Mouse (Mus musculus) liver, postnatal 0 days (tissue): ENCODE measurements around the gene Poglut1. TPM values are rescaled to one million over a fixed set of nuclear protein-coding genes. Genes with fewer than 3 reads are reported as not detected.
A peak's percentile ranks its signal among the peaks of the same experiment; 100 is the strongest.
"Not testable (repeated sequence)": the region's sequence is repeated elsewhere in the genome, so short reads cannot be mapped to it uniquely, and the experiment has no call there.

Experiments used
- ATAC-seq: fragments of 200-750 bp; cut with Nextera tagmentation; 2 replicates; pipeline ENCODE4 v1.8.0; 2017; ENCODE audit warnings: mild to moderate bottlenecking, moderate library complexity
- DNase-seq: peaks from one replicate; pipeline ENCODE4 v3.0.0-alpha.2; 2016
- H3K27ac ChIP-seq: fragments of 300-500 bp; sonication (generic); 2 replicates; pipeline ENCODE4 v1.5.1; 2014; ENCODE audit warnings: antibody characterized with exemption, moderate library complexity, mild to moderate bottlenecking, low read depth
- H3K27me3 ChIP-seq: fragments of 300-500 bp; sonication (generic); 2 replicates; pipeline ENCODE4 v1.6.1; 2014; ENCODE audit warnings: low read length, control low read depth, mixed read lengths; ENCODE audit not compliant: insufficient read depth
- H3K36me3 ChIP-seq: fragments of 300-500 bp; sonication (generic); replicated peaks from 2 replicates; pipeline ENCODE4 v1.6.1; 2014; ENCODE audit warnings: mild to moderate bottlenecking, control low read depth, low read length, moderate library complexity, mixed read lengths; ENCODE audit not compliant: insufficient read depth
- H3K4me1 ChIP-seq: fragments of 300-500 bp; sonication (generic); 2 replicates; pipeline ENCODE4 v1.6.1; 2014; ENCODE audit warnings: antibody characterized with exemption, mild to moderate bottlenecking, control low read depth; ENCODE audit not compliant: insufficient read depth
- H3K4me2 ChIP-seq: fragments of 300-500 bp; sonication (generic); 2 replicates; pipeline ENCODE4 v1.6.1; 2014; ENCODE audit warnings: low read depth, mild to moderate bottlenecking, low read length, moderate library complexity, mixed read lengths
- H3K4me3 ChIP-seq: fragments of 300-500 bp; sonication (generic); 2 replicates; pipeline ENCODE4 v1.5.1; 2014; ENCODE audit warnings: low read depth, low read length
- H3K9ac ChIP-seq: fragments of 300-500 bp; sonication (generic); replicated peaks from 2 replicates; pipeline ENCODE4 v1.6.1; 2014; ENCODE audit warnings: mild to moderate bottlenecking, moderate library complexity
- H3K9me3 ChIP-seq: fragments of 300-500 bp; sonication (generic); 2 replicates; pipeline ENCODE4 v1.6.1; 2016; ENCODE audit warnings: mild to moderate bottlenecking, control low read depth, low read length, mixed read lengths
- CTCF ChIP-seq: sonication (generic); IDR thresholded peaks from 2 replicates; pipeline ENCODE4 v1.5.1; 2016; ENCODE audit warnings: antibody characterized with exemption, low read depth
- EP300 ChIP-seq: IDR thresholded peaks from 2 replicates; pipeline ENCODE4 v1.6.1; 2016; ENCODE audit warnings: antibody characterized with exemption, low read depth, mild to moderate bottlenecking
- WGBS: fragments of 180-500 bp; shearing (Covaris S2); extraction: QIAGEN DNeasy Blood & Tissue Kit; methylation state at CpG from one replicate; pipeline ENCODE4 v1.1.7; 2014; ENCODE audit not compliant: insufficient replicate concordance; 5-methylcytosine and 5-hydroxymethylcytosine counted together
- polyA plus RNA-seq: library from polyadenylated mRNA; unstranded; fragments of >200 nt; fragmentation: Nextera tagmentation; extraction: Ambion mirVana; gene quantifications from 2 replicates; pipeline ENCODE4 v1.2.1, GENCODE M21; 2015

Poglut1 gene
- polyA plus RNA-seq, 1 experiment from 2014 or later = 6.1 TPM

DNA sequence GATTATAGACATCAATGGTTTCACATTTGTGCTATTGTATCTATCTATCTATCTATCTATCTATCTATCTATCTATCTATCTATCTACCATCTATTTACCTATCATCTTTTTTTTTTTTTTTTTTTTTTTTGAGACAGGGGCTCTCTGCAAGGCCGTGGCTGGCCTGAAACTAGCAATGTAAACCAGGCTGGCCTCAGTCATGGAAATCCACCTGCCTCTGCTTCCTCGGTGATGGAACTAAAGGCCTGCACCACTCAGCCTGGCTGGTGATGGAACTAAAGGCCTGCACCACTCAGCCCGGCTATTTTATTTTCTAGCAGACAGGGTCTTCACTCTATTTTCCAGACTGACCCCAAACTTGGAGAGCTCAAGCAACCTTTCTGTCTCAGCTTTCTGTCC is 71.8 kb downstream of the Poglut1 start:
- Histone ChIP-seq H3K9ac (no peak overlapping the region), H3K27me3 (0 out of 2 replicates have a peak, but pooled peaks cover 1% of the 10 kb centered on the region), H3K4me2 (no peak overlapping the region), H3K9me3 (no peaks in the 10 kb centered on the region), H3K4me3 (no peak overlapping the region), H3K36me3 (no peaks in the 10 kb centered on the region), H3K27ac (no peak overlapping the region), H3K4me1 (peaks cover 19% of the 10 kb centered on the region)
- 86% methylated on average over 3 of the region's 3 CpGs for WGBS
- DNase-seq (no peak), ATAC-seq (no peak)
- TF ChIP-seq EP300 (no peak), CTCF (no peak)

DNA sequence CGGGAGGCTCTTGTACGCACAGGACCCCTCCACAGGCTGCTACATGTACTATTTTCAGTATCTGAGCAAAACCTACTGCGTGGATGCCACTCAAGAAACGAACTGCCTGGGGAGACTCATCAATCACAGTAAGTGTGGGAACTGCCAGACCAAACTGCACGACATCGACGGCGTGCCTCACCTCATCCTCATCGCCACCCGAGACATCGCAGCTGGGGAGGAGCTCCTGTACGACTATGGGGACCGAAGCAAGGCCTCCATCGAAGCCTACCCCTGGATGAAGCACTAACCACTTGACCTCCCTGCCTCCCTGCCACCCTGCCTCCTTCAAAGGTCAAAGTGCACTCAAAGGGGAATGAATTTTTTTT is 72.8 kb downstream of the Poglut1 start:
- H3K9me3 ChIP-seq, H3K9ac ChIP-seq, H3K36me3 ChIP-seq, ATAC-seq, H3K27ac ChIP-seq, DNase-seq, H3K27me3 ChIP-seq: not testable (repeated sequence)
- Histone ChIP-seq H3K4me1 (peaks cover 16% of the 10 kb centered on the region), H3K4me2 (peak overlapping the region; percentile 88), H3K4me3 (peak overlapping the region; percentile 50)
- 53% methylated on average over 14 of the region's 14 CpGs for WGBS

DNA sequence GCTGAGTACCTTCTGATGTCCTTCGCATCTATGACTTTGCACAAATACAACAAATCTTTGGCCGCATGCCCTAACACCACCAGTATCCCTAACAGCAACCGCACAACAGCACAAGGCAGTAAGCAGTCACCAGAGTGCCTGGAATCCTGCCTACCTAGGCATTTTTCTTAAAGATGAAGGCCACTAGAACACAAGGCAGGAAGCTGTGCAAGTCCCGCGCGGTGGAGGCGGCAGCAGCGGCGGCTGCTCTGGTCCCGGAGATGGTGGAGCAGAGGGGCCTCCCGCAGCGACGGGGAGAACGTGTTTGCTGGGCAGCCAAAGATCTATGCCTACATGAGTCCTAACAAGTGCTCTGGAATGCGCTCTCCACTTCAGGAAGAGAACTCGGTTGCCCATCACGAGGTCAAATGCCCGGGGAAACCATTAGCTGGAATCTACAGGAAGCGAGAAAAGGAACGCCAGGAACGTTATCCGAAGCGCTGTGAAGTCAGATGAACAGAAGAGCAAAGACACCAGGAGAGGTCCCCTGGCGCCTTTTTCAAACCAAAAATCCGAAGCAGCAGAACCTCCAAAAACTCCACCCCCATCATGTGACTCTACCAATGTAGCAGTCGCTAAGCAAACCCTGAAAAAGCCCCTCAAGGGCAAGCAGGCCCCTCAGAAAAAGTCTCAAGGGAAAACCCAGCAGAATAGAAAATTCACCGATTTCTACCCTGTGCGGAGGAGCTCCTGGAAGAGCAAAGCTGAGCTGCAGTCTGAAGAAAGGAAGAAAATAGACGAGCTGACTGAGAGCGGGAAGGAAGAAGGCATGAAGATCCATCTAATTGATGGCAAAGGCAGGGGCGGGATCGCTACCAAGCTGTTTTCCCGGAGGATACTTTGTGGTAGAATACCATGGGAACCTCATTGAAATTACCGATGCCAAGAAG is 73.5 kb downstream of the Poglut1 start:
- Histone ChIP-seq H3K27me3 (no peaks in the 10 kb centered on the region), H3K4me1 (peaks cover 16% of the 10 kb centered on the region), H3K27ac (peak overlapping the region; percentile 46; the same call in 1 of the 2 replicates), H3K9me3 (no peaks in the 10 kb centered on the region), H3K4me3 (peak overlapping the region; percentile 50), H3K9ac (peak overlapping the region; percentile 53), H3K36me3 (no peaks in the 10 kb centered on the region), H3K4me2 (peak overlapping the region; percentile 88)
- 9% methylated on average over 34 of the region's 34 CpGs for WGBS
- TF ChIP-seq EP300 = no peak
- no peak for TF ChIP-seq CTCF
- ATAC-seq = peak; percentile 45
- DNase-seq = peak; percentile 52

DNA sequence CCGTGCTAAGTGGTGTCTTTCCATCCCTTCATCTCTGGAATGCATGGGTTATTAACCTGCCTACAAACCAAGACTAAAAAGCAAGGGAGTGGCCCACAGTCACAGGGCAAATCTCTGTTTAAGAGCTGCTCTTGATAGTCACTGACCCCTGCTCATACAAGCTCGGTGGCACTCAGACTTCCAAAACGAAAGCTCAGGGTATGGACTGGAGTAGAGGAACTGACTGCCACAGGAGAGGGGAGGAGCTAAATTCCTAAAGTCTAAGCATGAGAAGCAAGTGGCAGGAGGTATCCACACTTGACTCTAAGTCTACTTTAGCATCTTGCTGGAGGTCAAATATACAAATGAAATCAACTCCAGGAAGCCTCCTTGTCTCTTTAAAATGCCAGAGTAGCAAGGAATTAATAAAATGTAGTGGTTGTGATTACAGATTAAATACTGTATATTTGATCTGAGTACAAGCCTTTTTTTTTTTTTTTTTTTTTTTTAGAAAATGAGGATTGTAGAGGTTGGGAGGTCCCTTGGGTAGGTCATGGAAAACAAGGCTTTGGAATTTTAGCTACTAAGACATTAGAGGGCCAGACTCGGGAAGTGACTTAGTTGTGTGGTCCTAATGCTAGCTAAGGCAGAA is 74.3 kb downstream of the Poglut1 start:
- ATAC-seq (no peak), DNase-seq (no peak)
- Histone ChIP-seq H3K27me3 (no peaks in the 10 kb centered on the region), H3K27ac (no peak overlapping the region), H3K4me2 (peak overlapping the region; percentile 88), H3K4me3 (peak overlapping the region; percentile 50; the same call in 1 of the 2 replicates), H3K36me3 (no peaks in the 10 kb centered on the region), H3K9ac (no peak overlapping the region), H3K9me3 (no peaks in the 10 kb centered on the region), H3K4me1 (peaks cover 16% of the 10 kb centered on the region)
- 35% methylated on average over 4 of the region's 4 CpGs for WGBS
- TF ChIP-seq CTCF (no peak), EP300 (no peak)

Other genes with a start within 250 kb of the Poglut1 start
- gene Maats1, start 208.1 kb downstream of the Poglut1 start, polyA plus RNA-seq = 0.04 TPM in 1 of 2 replicates, not detected in the other
- 274 and 276 TPM in 2 replicates for gene Cox17, start 203.3 kb downstream of the Poglut1 start, polyA plus RNA-seq
- gene Gm21987, start 203.2 kb downstream of the Poglut1 start, polyA plus RNA-seq = not detected in 2 replicates
- 10.8 and 12.6 TPM in 2 replicates for gene Popdc2, start 188.0 kb downstream of the Poglut1 start, polyA plus RNA-seq
- 49.8 and 55.8 TPM in 2 replicates for gene Pla1a, start 117.1 kb downstream of the Poglut1 start, polyA plus RNA-seq
- 17.9 and 22.2 TPM in 2 replicates for gene Adprh, start 97.6 kb downstream of the Poglut1 start, polyA plus RNA-seq
- 0.13 and 0.15 TPM in 2 replicates for gene Cd80, start 94.7 kb downstream of the Poglut1 start, polyA plus RNA-seq
- 14.8 and 17.0 TPM in 2 replicates for gene Timmdc1, start 27.6 kb downstream of the Poglut1 start, polyA plus RNA-seq
- gene Tmem39a, start 8.4 kb upstream of the Poglut1 start, polyA plus RNA-seq = 15.7 and 18.4 TPM in 2 replicates
- gene Arhgap31, start 163.0 kb upstream of the Poglut1 start, polyA plus RNA-seq = 1.6 and 1.7 TPM in 2 replicates
- gene B4galt4, start 192.0 kb upstream of the Poglut1 start, polyA plus RNA-seq = 3.0 and 3.4 TPM in 2 replicates